ENCODE assay signal across 12 mouse cellular contexts in the genomic region with DNA sequence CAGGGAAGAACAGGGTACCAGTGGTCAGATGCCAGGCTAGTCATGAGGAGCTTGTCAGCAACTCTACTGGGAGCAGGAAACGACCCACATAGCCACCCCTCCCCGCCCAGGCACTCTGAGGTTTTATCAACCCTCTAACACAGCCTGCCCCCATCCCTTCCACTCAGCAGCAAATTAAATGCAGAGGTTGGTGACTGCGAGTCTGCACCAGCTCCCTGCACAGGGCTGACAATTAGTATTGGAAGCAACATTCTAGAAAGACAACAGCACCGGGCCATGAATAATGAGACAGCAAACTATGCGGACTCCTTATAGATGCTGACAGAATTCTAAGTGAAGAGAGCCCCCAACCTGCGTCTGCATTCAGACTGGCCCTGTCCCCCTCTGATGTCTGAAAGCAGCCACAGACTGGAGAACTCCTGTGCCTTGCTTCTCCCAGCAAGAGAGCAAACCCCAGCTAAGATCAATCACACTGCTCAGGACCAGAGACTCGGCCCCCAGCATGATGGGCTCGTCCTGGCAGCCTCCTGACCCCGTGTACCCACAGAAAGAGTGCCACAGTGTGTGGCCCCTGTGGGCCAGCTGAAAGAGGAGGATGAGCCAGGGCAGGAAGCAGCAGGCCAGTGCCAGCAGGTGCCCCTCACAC. TPM values are rescaled to one million over a fixed set of nuclear protein-coding genes. Genes with fewer than 3 reads are reported as not detected.
A peak's percentile ranks its signal among the peaks of the same experiment; 100 is the strongest.
DNase-seq lines count a peak whose midpoint lies in the region; ATAC-seq lines count a peak whose summit lies in the region.
"Had no signal": no experiment of that assay in that cellular context is flagged by ENCODE, and none has a peak within 500 bp of the region (broad histone marks: within the 10 kb centered on the region; RNA-seq: fewer than 3 reads in every experiment).

No protein-coding gene starts in this region.

- 0 out of 2 replicates have a peak overlapping the region, but pooled peaks have one; percentile 1 for H3K27ac ChIP-seq in forebrain, embryonic 11.5 days (ENCODE audit: low read depth, low read length)
- H3K27ac ChIP-seq in forebrain, embryonic 15.5 days (replicated peaks), result no peak overlapping the region
- peak overlapping the region; percentile 58 for H3K27ac ChIP-seq in hindbrain, embryonic 15.5 days (replicated peaks)
- peak overlapping the region; percentile 77 for H3K27ac ChIP-seq in midbrain, embryonic 14.5 days (replicated peaks; ENCODE audit: low read depth, low read length)
- H3K27ac ChIP-seq: liver, embryonic 13.5 days had no signal

- WGBS in forebrain, embryonic 11.5 days, result 7% methylated on average over 9 of the region's 9 CpGs
- WGBS in forebrain, embryonic 15.5 days, result 5% methylated on average over 9 of the region's 9 CpGs
- 5% methylated on average over 9 of the region's 9 CpGs for WGBS in hindbrain, embryonic 15.5 days
- 10% methylated on average over 9 of the region's 9 CpGs for WGBS in midbrain, embryonic 14.5 days

- H3K27me3 ChIP-seq in forebrain, embryonic 11.5 days (ENCODE audit: control insufficient read depth, insufficient read depth, low read length), result no peaks in the 10 kb centered on the region
- no peaks in the 10 kb centered on the region for H3K27me3 ChIP-seq in forebrain, embryonic 15.5 days
- peaks cover 63% of the 10 kb centered on the region for H3K27me3 ChIP-seq in megakaryocyte, embryonic 14.5 days (replicated peaks)
- no peaks in the 10 kb centered on the region for H3K27me3 ChIP-seq in hindbrain, embryonic 15.5 days
- H3K27me3 ChIP-seq in midbrain, embryonic 14.5 days (ENCODE audit: control insufficient read depth, insufficient read depth, low read length), result no peaks in the 10 kb centered on the region
- H3K27me3 ChIP-seq: liver, embryonic 13.5 days had no signal

- no peak for DNase-seq in forebrain, embryonic 11.5 days (ENCODE audit: low spot score)
- peak; percentile 54 for DNase-seq in midbrain, embryonic 14.5 days
- no peak for DNase-seq in kidney, postnatal 25 days
- no peak for DNase-seq in spleen, postnatal 36 days (ENCODE audit: low spot score in 2 of 2)
- DNase-seq: liver, embryonic 13.5 days; lung, postnatal 4 days; right cerebral cortex, postnatal 4 days had no signal

- H3K9ac ChIP-seq in forebrain, embryonic 11.5 days (ENCODE audit: low read length), result no peak overlapping the region
- no peak overlapping the region for H3K9ac ChIP-seq in forebrain, embryonic 15.5 days (replicated peaks)
- no peak overlapping the region for H3K9ac ChIP-seq in hindbrain, embryonic 15.5 days
- H3K9ac ChIP-seq in midbrain, embryonic 14.5 days (replicated peaks; ENCODE audit: low read length), result no peak overlapping the region
- H3K9ac ChIP-seq: liver, embryonic 13.5 days had no signal

- peaks cover 4% of the 10 kb centered on the region; the same call in 1 of the 2 replicates for H3K4me1 ChIP-seq in forebrain, embryonic 11.5 days (replicated peaks; ENCODE audit: control insufficient read depth, insufficient read depth, low read length)
- peaks cover 13% of the 10 kb centered on the region; the same call in 1 of the 2 replicates for H3K4me1 ChIP-seq in forebrain, embryonic 15.5 days
- H3K4me1 ChIP-seq in megakaryocyte, embryonic 14.5 days, result peaks cover 39% of the 10 kb centered on the region
- peaks cover 23% of the 10 kb centered on the region for H3K4me1 ChIP-seq in hindbrain, embryonic 15.5 days (replicated peaks)
- peaks cover 13% of the 10 kb centered on the region for H3K4me1 ChIP-seq in midbrain, embryonic 14.5 days (ENCODE audit: control insufficient read depth, insufficient read depth, low read length)
- H3K4me1 ChIP-seq: liver, embryonic 13.5 days had no signal

- H3K4me2 ChIP-seq in forebrain, embryonic 11.5 days (ENCODE audit: low read depth, low read length, severe bottlenecking), result no peak overlapping the region
- H3K4me2 ChIP-seq in forebrain, embryonic 15.5 days (replicated peaks), result no peak overlapping the region
- H3K4me2 ChIP-seq in hindbrain, embryonic 15.5 days, result no peak overlapping the region
- no peak overlapping the region for H3K4me2 ChIP-seq in midbrain, embryonic 14.5 days (ENCODE audit: low read length)
- H3K4me2 ChIP-seq: liver, embryonic 13.5 days had no signal

- H3K4me3 ChIP-seq in forebrain, embryonic 11.5 days (ENCODE audit: low read depth, low read length), result no peak overlapping the region
- H3K4me3 ChIP-seq in forebrain, embryonic 15.5 days, result no peak overlapping the region
- H3K4me3 ChIP-seq in megakaryocyte, embryonic 14.5 days (replicated peaks), result peak overlapping the region; percentile 47
- H3K4me3 ChIP-seq in hindbrain, embryonic 15.5 days, result no peak overlapping the region
- no peak overlapping the region for H3K4me3 ChIP-seq in midbrain, embryonic 14.5 days (replicated peaks; ENCODE audit: low read depth, low read length)
- H3K4me3 ChIP-seq: liver, embryonic 13.5 days had no signal

- H3K9me3 ChIP-seq in forebrain, embryonic 11.5 days (ENCODE audit: control insufficient read depth, low read length), result no peaks in the 10 kb centered on the region
- no peaks in the 10 kb centered on the region for H3K9me3 ChIP-seq in forebrain, embryonic 15.5 days
- H3K9me3 ChIP-seq in megakaryocyte, embryonic 14.5 days, result peaks cover 23% of the 10 kb centered on the region
- H3K9me3 ChIP-seq in hindbrain, embryonic 15.5 days, result no peaks in the 10 kb centered on the region
- H3K9me3 ChIP-seq in midbrain, embryonic 14.5 days (ENCODE audit: control insufficient read depth, low read length), result no peaks in the 10 kb centered on the region
- H3K9me3 ChIP-seq: liver, embryonic 13.5 days had no signal

- ATAC-seq in forebrain, embryonic 11.5 days (replicated peaks; ENCODE audit: low FRiP score), result no peak
- no peak for ATAC-seq in forebrain, embryonic 15.5 days (replicated peaks)
- ATAC-seq in megakaryocyte, adult 5-6 weeks (ENCODE audit: poor library complexity, severe bottlenecking), result no peak
- peak; percentile 68; the same call in 1 of the 2 replicates for ATAC-seq in hindbrain, embryonic 15.5 days (ENCODE audit: low FRiP score, low read depth)
- peak; percentile 8; the same call in 1 of the 2 replicates for ATAC-seq in midbrain, embryonic 14.5 days (ENCODE audit: low FRiP score, low TSS enrichment)

- no peaks in the 10 kb centered on the region for H3K36me3 ChIP-seq in forebrain, embryonic 11.5 days (ENCODE audit: control insufficient read depth, insufficient read depth, low read length)
- no peaks in the 10 kb centered on the region for H3K36me3 ChIP-seq in forebrain, embryonic 15.5 days
- H3K36me3 ChIP-seq in megakaryocyte, embryonic 14.5 days (replicated peaks; ENCODE audit: low read length), result no peaks in the 10 kb centered on the region
- no peaks in the 10 kb centered on the region for H3K36me3 ChIP-seq in hindbrain, embryonic 15.5 days
- H3K36me3 ChIP-seq in midbrain, embryonic 14.5 days (ENCODE audit: control insufficient read depth, insufficient read depth, low read length), result no peaks in the 10 kb centered on the region
- H3K36me3 ChIP-seq: liver, embryonic 13.5 days had no signal

RNA-seq across cellular contexts. Expression of a gene that starts 7.7 kb away (rescaled TPM):
- polyA plus RNA-seq in forebrain, embryonic 11.5 days (2014; fragmentation: Nextera tagmentation; extraction: Ambion mirVana), result 1.1 and 2.5 TPM in 2 replicates
- 1.1 and 1.5 TPM in 2 replicates for polyA plus RNA-seq in forebrain, embryonic 15.5 days (2015; fragmentation: Nextera tagmentation; extraction: Ambion mirVana)
- polyA plus RNA-seq in megakaryocyte, embryonic 14.5 days (2012; ENCODE audit: insufficient read depth, low replicate concordance), result 0.25 TPM in 1 of 2 replicates, not detected in the other
- 0.49 and 0.84 TPM in 2 replicates for total RNA-seq in megakaryocyte, adult 5-6 weeks (2015)
- total RNA-seq in megakaryocyte, adult 5-6 weeks (2017), result 1.3 TPM in 1 of 2 replicates, not detected in the other
- 3.0 and 3.1 TPM in 2 replicates for polyA plus RNA-seq in hindbrain, embryonic 15.5 days (2015; fragmentation: Nextera tagmentation; extraction: Ambion mirVana)
- polyA plus RNA-seq in midbrain, embryonic 14.5 days (2014; fragmentation: Nextera tagmentation; extraction: Ambion mirVana), result 1.6 and 2.3 TPM in 2 replicates
- total RNA-seq: granulocyte monocyte progenitor cell, adult 5-6 weeks had no signal

RNA-seq across cellular contexts. Expression of a gene that starts 53.8 kb away (rescaled TPM):
- polyA plus RNA-seq in forebrain, embryonic 11.5 days (2014; fragmentation: Nextera tagmentation; extraction: Ambion mirVana), result 0.41 TPM in 1 of 2 replicates, not detected in the other
- polyA plus RNA-seq in forebrain, embryonic 15.5 days (2015; fragmentation: Nextera tagmentation; extraction: Ambion mirVana), result 2.1 and 4.1 TPM in 2 replicates
- 0.40 TPM in 1 of 2 replicates, not detected in the other for polyA plus RNA-seq in megakaryocyte, embryonic 14.5 days (2012; ENCODE audit: insufficient read depth, low replicate concordance)
- total RNA-seq in megakaryocyte, adult 5-6 weeks (2015), result not detected in 2 replicates
- total RNA-seq in megakaryocyte, adult 5-6 weeks (2017), result not detected in 2 replicates
- polyA plus RNA-seq in hindbrain, embryonic 15.5 days (2015; fragmentation: Nextera tagmentation; extraction: Ambion mirVana), result 4.3 and 5.0 TPM in 2 replicates
- polyA plus RNA-seq in midbrain, embryonic 14.5 days (2014; fragmentation: Nextera tagmentation; extraction: Ambion mirVana), result 2.1 and 2.7 TPM in 2 replicates
- total RNA-seq: granulocyte monocyte progenitor cell, adult 5-6 weeks had no signal
- polyA plus RNA-seq: liver, embryonic 13.5 days had no signal

Comparison
In these comparisons a context has a peak if more than half of its experiments do, and no peak if none do; other contexts are left out.
1. ATAC-seq: peak in hindbrain, embryonic 15.5 days (single experiment) and midbrain, embryonic 14.5 days (single experiment); none in forebrain, embryonic 11.5 days (single experiment), forebrain, embryonic 15.5 days (single experiment) and megakaryocyte, adult 5-6 weeks (single experiment).